Comparison of ENCODE assay signal across 16 mouse cellular contexts in the genomic region with DNA sequence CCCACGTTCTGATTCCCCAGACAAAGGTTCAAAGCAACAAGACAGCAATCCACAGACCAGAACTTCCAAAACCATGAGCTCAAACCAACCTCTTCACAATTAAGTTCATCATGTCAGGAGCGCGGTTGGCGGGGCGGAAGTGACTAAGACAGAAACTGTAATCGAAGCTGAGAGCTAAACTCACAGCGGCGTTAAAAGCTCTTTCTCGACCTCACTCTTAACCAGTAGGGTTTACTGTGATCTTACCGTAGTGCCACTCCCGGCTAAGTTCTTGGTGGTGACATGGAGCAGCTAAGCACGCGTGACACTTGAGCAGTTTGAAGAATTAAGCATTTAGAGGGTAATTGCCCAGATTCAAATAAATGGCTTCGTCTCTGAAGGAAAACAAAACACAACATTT.
DNase-seq lines count a peak whose midpoint lies in the region; ATAC-seq and TF ChIP-seq lines count a peak whose summit lies in the region.
"Had no signal": no experiment of that assay in that cellular context is flagged by ENCODE, and none has a peak within 500 bp of the region (broad histone marks: within the 10 kb centered on the region; RNA-seq: fewer than 3 reads in every experiment).

No protein-coding gene starts in this region.

- no peaks in the 10 kb centered on the region for H3K9me3 ChIP-seq in heart, embryonic 10.5 days
- no peaks in the 10 kb centered on the region for H3K9me3 ChIP-seq in liver, embryonic 12.5 days (replicated peaks)
- no peaks in the 10 kb centered on the region for H3K9me3 ChIP-seq in liver, postnatal 0 days (ENCODE audit: low read length)

- DNase-seq in heart, embryonic 10.5 days (ENCODE audit: low spot score): no peak
- no peak for DNase-seq in heart, postnatal 25 days (ENCODE audit: low spot score)
- no peak for DNase-seq in liver, postnatal 0 days
- no peak for DNase-seq in adrenal gland, postnatal 4 days (ENCODE audit: low spot score in 2 of 2)
- DNase-seq in MN1 (ENCODE audit: low spot score): no peak
- DNase-seq: adrenal gland, postnatal 10 days; cerebellum, adult 18-20 months; cerebellum, postnatal 36 days; heart, postnatal 4 days; lung, postnatal 10 days had no signal

- H3K36me3 ChIP-seq in heart, embryonic 10.5 days: peaks cover 3% of the 10 kb centered on the region; the same call in 1 of the 2 replicates
- H3K36me3 ChIP-seq in liver, embryonic 12.5 days: peaks cover 4% of the 10 kb centered on the region
- H3K36me3 ChIP-seq in liver, postnatal 0 days (replicated peaks; ENCODE audit: insufficient read depth, low read length): peaks cover 13% of the 10 kb centered on the region

- H3K27ac ChIP-seq in heart, embryonic 10.5 days: 0 out of 2 replicates have a peak overlapping the region, but pooled peaks have one; percentile 83
- H3K27ac ChIP-seq in liver, embryonic 12.5 days: peak overlapping the region; percentile 99
- no peak overlapping the region for H3K27ac ChIP-seq in liver, postnatal 0 days (ENCODE audit: low read depth)
- H3K27ac ChIP-seq: hindbrain, postnatal 0 days had no signal

- no peaks in the 10 kb centered on the region for H3K27me3 ChIP-seq in heart, embryonic 10.5 days (ENCODE audit: insufficient read depth, poor library complexity, severe bottlenecking)
- H3K27me3 ChIP-seq in liver, embryonic 12.5 days (replicated peaks): no peaks in the 10 kb centered on the region
- no peaks in the 10 kb centered on the region for H3K27me3 ChIP-seq in liver, postnatal 0 days (ENCODE audit: insufficient read depth, low read length)

- TF ChIP-seq CTCF in liver, postnatal 0 days (IDR thresholded peaks at IDR 0.05; ENCODE audit: low read depth): no peak

- TF ChIP-seq EP300 in liver, postnatal 0 days (IDR thresholded peaks at IDR 0.05; ENCODE audit: low read depth): no peak

- H3K4me3 ChIP-seq in heart, embryonic 10.5 days: no peak overlapping the region
- no peak overlapping the region for H3K4me3 ChIP-seq in liver, embryonic 12.5 days
- no peak overlapping the region for H3K4me3 ChIP-seq in liver, postnatal 0 days (ENCODE audit: low read depth, low read length)

- H3K4me1 ChIP-seq in heart, embryonic 10.5 days: peaks cover 27% of the 10 kb centered on the region
- H3K4me1 ChIP-seq in liver, embryonic 12.5 days: peaks cover 54% of the 10 kb centered on the region
- peaks cover 22% of the 10 kb centered on the region for H3K4me1 ChIP-seq in liver, postnatal 0 days (ENCODE audit: insufficient read depth)

- 0 out of 2 replicates have a peak overlapping the region, but pooled peaks have one; percentile 72 for H3K9ac ChIP-seq in liver, embryonic 12.5 days
- H3K9ac ChIP-seq in liver, postnatal 0 days (replicated peaks): no peak overlapping the region

- peak overlapping the region; percentile 73 for H3K4me2 ChIP-seq in liver, embryonic 12.5 days
- H3K4me2 ChIP-seq in liver, postnatal 0 days (ENCODE audit: low read depth, low read length): no peak overlapping the region

- WGBS in heart, embryonic 10.5 days: 93% methylated on average over 14 of the region's 14 CpGs
- WGBS in liver, embryonic 12.5 days (ENCODE audit: insufficient replicate concordance): 89% methylated on average over 14 of the region's 14 CpGs
- 91% methylated on average over 14 of the region's 14 CpGs for WGBS in liver, postnatal 0 days (ENCODE audit: insufficient replicate concordance)

- intact Hi-C loops in heart, postnatal 25 days (cut with DNase I): loop anchor here (5.0 kb wide), 1 partner anchor 62 kb away; no protein-coding TSS in a partner anchor

- ATAC-seq in liver, embryonic 12.5 days: no peak
- ATAC-seq in liver, postnatal 0 days: no peak
- peak; percentile 78 for ATAC-seq in inflammation-experienced regulatory T-cells, adult 6 months
- ATAC-seq in megakaryocyte, adult 5-6 weeks (ENCODE audit: poor library complexity, severe bottlenecking): no peak
- ATAC-seq: forebrain, embryonic 16.5 days; hindbrain, postnatal 0 days; midbrain, embryonic 16.5 days had no signal
